Mouse (Mus musculus) testis, adult 2 months (tissue): ENCODE results near the gene Msmb.

Experiments
- CTCF ChIP-seq: fragments of 200-500 bp; IDR thresholded peaks from 2 replicates; pipeline ENCODE4 v1.5.1; 2012; ENCODE audit warnings: low read depth, mild to moderate bottlenecking, inconsistent platforms, low read length, moderate library complexity; ENCODE audit not compliant: control insufficient read depth, insufficient read depth, insufficient replicate concordance
- POLR2A ChIP-seq: fragments of 200-500 bp; IDR thresholded peaks from 2 replicates; pipeline ENCODE4 v1.6.1; 2012; ENCODE audit warnings: low read depth, mild to moderate bottlenecking, inconsistent platforms, low read length, moderate library complexity; ENCODE audit not compliant: control insufficient read depth

GRCm38 (mm10) chr14:32103556-32103955 is 38.3 kb upstream of the Msmb start:
- TF ChIP-seq CTCF (no peak), POLR2A (no peak)
